Mouse (Mus musculus) heart, adult 2 months (tissue): ENCODE measurements at regions not wholly inside any gene's neighbourhood (a gene's known extent, or its start where the extent isn't known, plus 50 kb on each side); places are given as distances from the start of the nearest gene placed in this dataset.

ENCODE experiments used
- DNase-seq, 2 experiments: peaks; one replicate each; pipeline ENCODE4 v3.0.0; 2021
- H3K27ac ChIP-seq: fragments of 200-600 bp; 2 replicates; pipeline ENCODE4 v1.8.1; 2022
- H3K27me3 ChIP-seq: fragments of 200-500 bp; 2 replicates; pipeline ENCODE4 v1.6.1; 2012; ENCODE audit warnings: mild to moderate bottlenecking, low read length, inconsistent platforms, mixed read lengths; ENCODE audit not compliant: control insufficient read depth, insufficient read depth
- H3K36me3 ChIP-seq: fragments of 200-500 bp; 2 replicates; pipeline ENCODE4 v1.6.1; 2012; ENCODE audit warnings: low read length, inconsistent platforms; ENCODE audit not compliant: control insufficient read depth, insufficient read depth
- H3K4me1 ChIP-seq: fragments of 200-500 bp; 2 replicates; pipeline ENCODE4 v1.6.1; 2011; ENCODE audit warnings: low read length; ENCODE audit not compliant: control insufficient read depth, insufficient read depth
- H3K4me3 ChIP-seq: fragments of 200-600 bp; 2 replicates; pipeline ENCODE4 v1.8.1; 2022
- H3K79me2 ChIP-seq: fragments of 200-500 bp; replicated peaks from 2 replicates; pipeline ENCODE4 v1.6.1; 2012; ENCODE audit warnings: mild to moderate bottlenecking, inconsistent platforms, low read length, moderate library complexity, mixed read lengths; ENCODE audit not compliant: control insufficient read depth, insufficient read depth
- H3K9ac ChIP-seq: fragments of 200-500 bp; 2 replicates; pipeline ENCODE4 v1.6.1; 2012; ENCODE audit warnings: low read depth, mild to moderate bottlenecking, control low read depth, inconsistent platforms, low read length, mixed read lengths
- CTCF ChIP-seq: fragments of 200-600 bp; IDR thresholded peaks from 2 replicates; pipeline ENCODE4 v1.8.1; 2022; ENCODE audit warnings: antibody characterized with exemption, mild to moderate bottlenecking, moderate library complexity
- EP300 ChIP-seq: fragments of 200-500 bp; IDR thresholded peaks from 2 replicates; pipeline ENCODE4 v1.6.1; 2011; ENCODE audit warnings: low read depth, low read length, control low read depth; ENCODE audit not compliant: insufficient read depth
- POLR2A ChIP-seq: fragments of 200-500 bp; IDR thresholded peaks from 2 replicates; pipeline ENCODE4 v1.6.1; 2011; ENCODE audit warnings: mild to moderate bottlenecking, low read depth, low read length, control low read depth; ENCODE audit not compliant: insufficient read depth
- WGBS: fragments of 180-500 bp; shearing (Covaris S2); methylation state at CpG from one replicate; pipeline ENCODE4 v1.1.7; 2018; 5-methylcytosine and 5-hydroxymethylcytosine counted together
- intact Hi-C: fragments of 180-260 bp; cut with DNase I; formaldehyde crosslinking; loops from one replicate; pipeline ENCODE4 v1.15.1; 2025

GRCm38 (mm10) chr10:45000873-45001859 lies 65.8 kb upstream of the Prep start:
- peak; percentile 17 to 35 for DNase-seq
- Histone ChIP-seq H3K4me3 (peak overlapping the region; percentile 32), H3K27ac (peak overlapping the region; percentile 68), H3K36me3 (peaks cover 3% of the 10 kb centered on the region), H3K27me3 (no peaks in the 10 kb centered on the region), H3K9ac (no peak overlapping the region; the same call in 1 of the 2 replicates), H3K79me2 (no peaks in the 10 kb centered on the region), H3K4me1 (peaks cover 1% of the 10 kb centered on the region; the same call in 1 of the 2 replicates)
- TF ChIP-seq POLR2A: no peak
- peak; percentile 96 for TF ChIP-seq CTCF
- intact Hi-C loops: loop anchor here (2.0 kb wide), 2 partner anchors 672 to 708 kb away; no protein-coding TSS in a partner anchor
- WGBS: 38% methylated on average over 12 of the region's 12 CpGs

GRCm38 (mm10) chr10:45000027-45000840 lies 66.8 kb upstream of the Prep start:
- Histone ChIP-seq H3K4me3 (peak overlapping the region; percentile 32), H3K9ac (peak overlapping the region; percentile 63), H3K36me3 (peaks cover 3% of the 10 kb centered on the region), H3K27me3 (no peaks in the 10 kb centered on the region), H3K79me2 (no peaks in the 10 kb centered on the region), H3K27ac (peak overlapping the region; percentile 68), H3K4me1 (peaks cover 1% of the 10 kb centered on the region; the same call in 1 of the 2 replicates)
- TF ChIP-seq CTCF (no peak), EP300 (0 out of 2 replicates have a peak, but pooled peaks have one; percentile 42), POLR2A (no peak)
- intact Hi-C loops: loop anchor here (2.0 kb wide), 2 partner anchors 671 to 707 kb away; no protein-coding TSS in a partner anchor
- DNase-seq: peak in 1 of 2 experiments; percentile 16
- 29% methylated on average over 18 of the region's 18 CpGs for WGBS

- no peak for TF ChIP-seq POLR2A
- no peak for TF ChIP-seq EP300
- no peak for TF ChIP-seq CTCF
Measured at GRCm38 (mm10) chr10:44997906-44998289, 69.1 kb upstream of the Prep start.

GRCm38 (mm10) chr10:44997184-44997905 lies 69.7 kb upstream of the Prep start:
- WGBS: 21% methylated on average over 14 of the region's 14 CpGs
- Histone ChIP-seq H3K36me3 (peaks cover 3% of the 10 kb centered on the region), H3K27ac (peak overlapping the region; percentile 70), H3K79me2 (no peaks in the 10 kb centered on the region), H3K4me3 (peak overlapping the region; percentile 5; the same call in 1 of the 2 replicates), H3K27me3 (no peaks in the 10 kb centered on the region), H3K9ac (peak overlapping the region; percentile 31; the same call in 1 of the 2 replicates), H3K4me1 (peaks cover 1% of the 10 kb centered on the region; the same call in 1 of the 2 replicates)
- 0 out of 2 replicates have a peak, but pooled peaks have one; percentile 31 for TF ChIP-seq EP300
- TF ChIP-seq POLR2A: no peak
- peak; percentile 29 to 47 for DNase-seq
- intact Hi-C loops: loop anchor here (5.0 to 10.0 kb wide), 3 partner anchors 113 to 365 kb away; no protein-coding TSS in a partner anchor

More at GRCm38 (mm10) chr10:44997906-44998289, 69.1 kb upstream of the Prep start:
- Histone ChIP-seq H3K27me3 (no peaks in the 10 kb centered on the region), H3K79me2 (no peaks in the 10 kb centered on the region), H3K27ac (peak overlapping the region; percentile 31; the same call in 1 of the 2 replicates), H3K4me3 (peak overlapping the region; percentile 5; the same call in 1 of the 2 replicates), H3K36me3 (peaks cover 3% of the 10 kb centered on the region), H3K9ac (no peak overlapping the region), H3K4me1 (peaks cover 1% of the 10 kb centered on the region; the same call in 1 of the 2 replicates)
- intact Hi-C loops: loop anchor here (2.0 to 10.0 kb wide), 4 partner anchors 113 to 539 kb away; no protein-coding TSS in a partner anchor
- no peak for DNase-seq
- 24% methylated on average over 4 of the region's 4 CpGs for WGBS

- no peak for TF ChIP-seq EP300
- no peak for TF ChIP-seq CTCF
- no peak for TF ChIP-seq POLR2A
- intact Hi-C loops: loop anchor here (5.0 to 10.0 kb wide), 3 partner anchors 111 to 363 kb away; no protein-coding TSS in a partner anchor
Measured at GRCm38 (mm10) chr10:44995756-44996155, 71.2 kb upstream of the Prep start.

More at GRCm38 (mm10) chr10:44995756-44996155, 71.2 kb upstream of the Prep start:
- H3K27me3 ChIP-seq: no peaks in the 10 kb centered on the region
- no peak overlapping the region for H3K27ac ChIP-seq
- H3K4me1 ChIP-seq: peaks cover 1% of the 10 kb centered on the region; the same call in 1 of the 2 replicates
- no peaks in the 10 kb centered on the region for H3K79me2 ChIP-seq
- peaks cover 3% of the 10 kb centered on the region for H3K36me3 ChIP-seq
- 77% methylated on average over 6 of the region's 6 CpGs for WGBS
- no peak for DNase-seq
- H3K9ac ChIP-seq: no peak overlapping the region
- no peak overlapping the region for H3K4me3 ChIP-seq
